Mouse (Mus musculus) G1E (cell line): ENCODE measurements around the gene Atp13a3.

Experiments
- CTCF ChIP-seq: IDR thresholded peaks from 2 replicates; pipeline ENCODE4 v1.5.1; 2012; ENCODE audit warnings: low read depth, low read length, inconsistent platforms, mixed read lengths
- TAL1 ChIP-seq: conservative IDR thresholded peaks from 2 replicates; pipeline ENCODE4 v1.6.1; 2012; ENCODE audit warnings: low read depth, low read length, inconsistent platforms, mixed read lengths

DNA sequence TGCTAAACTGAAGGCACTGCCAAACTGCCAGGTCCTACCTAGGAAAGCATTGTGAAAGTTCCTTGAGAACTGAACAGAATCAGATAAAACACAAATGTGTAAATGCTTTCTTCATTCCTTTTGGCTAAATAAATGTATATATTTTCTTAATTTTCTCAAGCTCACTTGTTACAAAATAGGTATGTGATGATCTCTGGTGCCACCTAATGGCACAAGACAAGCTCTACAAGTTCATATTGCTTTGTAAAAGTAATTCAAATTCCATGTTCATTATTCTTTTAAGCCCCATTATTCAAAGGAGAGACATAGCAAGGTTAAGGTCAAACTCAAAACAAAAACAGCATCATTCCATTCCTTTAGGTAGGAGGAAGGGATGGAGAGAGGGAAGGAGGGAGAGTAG, 91.5 kb downstream of the Atp13a3 start:
- TF ChIP-seq CTCF: no peak
- TF ChIP-seq TAL1: no peak
